Mouse (Mus musculus) neural tube, embryonic 12.5 days (tissue): ENCODE results near the gene Dnaaf1. TPM values are rescaled to one million over a fixed set of nuclear protein-coding genes. Genes with fewer than 3 reads are reported as not detected.
A peak's percentile ranks its signal among the peaks of the same experiment; 100 is the strongest.

Experiments
- ATAC-seq: fragments of 200-750 bp; cut with Nextera tagmentation; 2 replicates; pipeline ENCODE4 v1.8.0; 2017; ENCODE audit warnings: low read depth, mild to moderate bottlenecking, moderate TSS enrichment, moderate library complexity; ENCODE audit not compliant: low FRiP score
- H3K27ac ChIP-seq: fragments of 300-500 bp; sonication (generic); 2 replicates; pipeline ENCODE4 v1.5.1; 2016
- H3K27me3 ChIP-seq: fragments of 300-500 bp; sonication (generic); replicated peaks from 2 replicates; pipeline ENCODE4 v1.6.1; 2016; ENCODE audit warnings: mild to moderate bottlenecking
- H3K36me3 ChIP-seq: fragments of 300-500 bp; sonication (generic); 2 replicates; pipeline ENCODE4 v1.6.1; 2016; ENCODE audit warnings: mild to moderate bottlenecking
- H3K4me1 ChIP-seq: fragments of 300-500 bp; sonication (generic); 2 replicates; pipeline ENCODE4 v1.6.1; 2016
- H3K4me2 ChIP-seq: fragments of 300-500 bp; sonication (generic); replicated peaks from 2 replicates; pipeline ENCODE4 v1.6.1; 2016; ENCODE audit warnings: mild to moderate bottlenecking
- H3K4me3 ChIP-seq: fragments of 300-500 bp; sonication (generic); 2 replicates; pipeline ENCODE4 v1.5.1; 2016
- H3K9ac ChIP-seq: fragments of 300-500 bp; sonication (generic); 2 replicates; pipeline ENCODE4 v1.6.1; 2016; ENCODE audit warnings: mild to moderate bottlenecking
- H3K9me3 ChIP-seq: fragments of 300-500 bp; sonication (generic); 2 replicates; pipeline ENCODE4 v1.6.1; 2016; ENCODE audit warnings: mild to moderate bottlenecking
- WGBS: fragments of 180-500 bp; shearing (Covaris S2); methylation state at CpG from one replicate; pipeline ENCODE4 v1.1.7; 2016; 5-methylcytosine and 5-hydroxymethylcytosine counted together
- polyA plus RNA-seq: library from polyadenylated mRNA; unstranded; fragments of >200 nt; fragmentation: Nextera tagmentation; extraction: Ambion mirVana; gene quantifications from 2 replicates; pipeline ENCODE4 v1.2.1, GENCODE M21; 2016

Gene Dnaaf1
- polyA plus RNA-seq, 1 experiment from 2014 or later = 0.08 TPM

- Histone ChIP-seq H3K4me3 (no peak overlapping the region), H3K27ac (no peak overlapping the region), H3K9me3 (no peaks in the 10 kb centered on the region), H3K4me2 (no peak overlapping the region), H3K27me3 (peaks cover 5% of the 10 kb centered on the region; the same call in 1 of the 2 replicates), H3K4me1 (peaks cover 10% of the 10 kb centered on the region), H3K36me3 (no peaks in the 10 kb centered on the region), H3K9ac (no peak overlapping the region)
- WGBS = 39% methylated on average over 13 of the region's 13 CpGs
- no peak for ATAC-seq
Observed at GRCm38 (mm10) chr8:119579096-119579495, 4.1 kb downstream of the Dnaaf1 start.

GRCm38 (mm10) chr8:119580441-119581161 is 5.6 kb downstream of the Dnaaf1 start:
- WGBS = 81% methylated on average over 5 of the region's 5 CpGs
- no peak overlapping the region for H3K9ac ChIP-seq
- H3K4me1 ChIP-seq = 0 out of 2 replicates have a peak, but pooled peaks cover under 1% of the 10 kb centered on the region
- no peak for ATAC-seq
- peaks cover 5% of the 10 kb centered on the region; the same call in 1 of the 2 replicates for H3K27me3 ChIP-seq
- H3K27ac ChIP-seq = no peak overlapping the region
- no peaks in the 10 kb centered on the region for H3K9me3 ChIP-seq
- no peak overlapping the region for H3K4me3 ChIP-seq
- no peak overlapping the region for H3K4me2 ChIP-seq
- H3K36me3 ChIP-seq = no peaks in the 10 kb centered on the region

- Histone ChIP-seq H3K4me1 (peaks cover 4% of the 10 kb centered on the region; the same call in 1 of the 2 replicates), H3K4me3 (peak overlapping the region; percentile 18; the same call in 1 of the 2 replicates), H3K9me3 (no peaks in the 10 kb centered on the region), H3K27ac (no peak overlapping the region), H3K4me2 (peak overlapping the region; percentile 58), H3K9ac (0 out of 2 replicates have a peak overlapping the region, but pooled peaks have one; percentile 44), H3K36me3 (no peaks in the 10 kb centered on the region), H3K27me3 (0 out of 2 replicates have a peak, but pooled peaks cover 4% of the 10 kb centered on the region)
- 20% methylated on average over 23 of the region's 24 CpGs for WGBS
- no peak for ATAC-seq
Observed at GRCm38 (mm10) chr8:119585901-119586300, 10.9 kb downstream of the Dnaaf1 start.

GRCm38 (mm10) chr8:119588321-119588720 is 13.3 kb downstream of the Dnaaf1 start:
- Histone ChIP-seq H3K9ac (no peak overlapping the region), H3K9me3 (no peaks in the 10 kb centered on the region), H3K4me3 (no peak overlapping the region), H3K36me3 (no peaks in the 10 kb centered on the region), H3K27ac (no peak overlapping the region), H3K4me2 (no peak overlapping the region), H3K27me3 (0 out of 2 replicates have a peak, but pooled peaks cover 4% of the 10 kb centered on the region), H3K4me1 (peaks cover 4% of the 10 kb centered on the region; the same call in 1 of the 2 replicates)
- no peak for ATAC-seq
- 67% methylated on average over 4 of the region's 4 CpGs for WGBS

- Histone ChIP-seq H3K36me3 (no peaks in the 10 kb centered on the region), H3K27ac (no peak overlapping the region), H3K4me2 (no peak overlapping the region), H3K9ac (no peak overlapping the region), H3K9me3 (no peaks in the 10 kb centered on the region), H3K27me3 (0 out of 2 replicates have a peak, but pooled peaks cover 4% of the 10 kb centered on the region), H3K4me1 (peaks cover 4% of the 10 kb centered on the region; the same call in 1 of the 2 replicates), H3K4me3 (no peak overlapping the region)
- ATAC-seq = no peak
- 18% methylated on average over 10 of the region's 10 CpGs for WGBS
Observed at GRCm38 (mm10) chr8:119588844-119589243, 13.8 kb downstream of the Dnaaf1 start.

- Histone ChIP-seq H3K9me3 (no peaks in the 10 kb centered on the region), H3K27ac (no peak overlapping the region), H3K4me2 (no peak overlapping the region), H3K4me3 (no peak overlapping the region), H3K4me1 (peaks cover 9% of the 10 kb centered on the region), H3K36me3 (no peaks in the 10 kb centered on the region), H3K9ac (no peak overlapping the region), H3K27me3 (0 out of 2 replicates have a peak, but pooled peaks cover 4% of the 10 kb centered on the region)
- WGBS = 88% methylated on average over 14 of the region's 14 CpGs
- ATAC-seq = no peak
Observed at GRCm38 (mm10) chr8:119590348-119590747, 15.3 kb downstream of the Dnaaf1 start.

GRCm38 (mm10) chr8:119591456-119591855 is 16.4 kb downstream of the Dnaaf1 start:
- 91% methylated on average over 7 of the region's 7 CpGs for WGBS
- no peak overlapping the region for H3K27ac ChIP-seq
- H3K4me1 ChIP-seq = peaks cover 6% of the 10 kb centered on the region; the same call in 1 of the 2 replicates

GRCm38 (mm10) chr8:119603771-119604170 is 28.7 kb downstream of the Dnaaf1 start:
- ATAC-seq = no peak
- no peak overlapping the region for H3K27ac ChIP-seq
- H3K36me3 ChIP-seq = peaks cover 39% of the 10 kb centered on the region
- no peaks in the 10 kb centered on the region for H3K27me3 ChIP-seq
- H3K4me3 ChIP-seq = peak overlapping the region; percentile 67; the same call in 1 of the 2 replicates
- WGBS = 91% methylated on average over 4 of the region's 4 CpGs
- peaks cover 12% of the 10 kb centered on the region for H3K4me1 ChIP-seq
- no peaks in the 10 kb centered on the region for H3K9me3 ChIP-seq
- H3K9ac ChIP-seq = peak overlapping the region; percentile 70
- H3K4me2 ChIP-seq = peak overlapping the region; percentile 91

More at GRCm38 (mm10) chr8:119591456-119591855, 16.4 kb downstream of the Dnaaf1 start:
- H3K4me3 ChIP-seq = no peak overlapping the region
- no peaks in the 10 kb centered on the region for H3K9me3 ChIP-seq
- H3K36me3 ChIP-seq = peaks cover under 1% of the 10 kb centered on the region; the same call in 1 of the 2 replicates
- H3K9ac ChIP-seq = no peak overlapping the region
- ATAC-seq = no peak
- H3K4me2 ChIP-seq = no peak overlapping the region
- H3K27me3 ChIP-seq = no peaks in the 10 kb centered on the region

GRCm38 (mm10) chr8:119604398-119604803 is 29.4 kb downstream of the Dnaaf1 start:
- Histone ChIP-seq H3K36me3 (peaks cover 33% of the 10 kb centered on the region), H3K9ac (peak overlapping the region; percentile 70), H3K4me2 (peak overlapping the region; percentile 91), H3K27ac (no peak overlapping the region), H3K27me3 (no peaks in the 10 kb centered on the region), H3K4me1 (peaks cover 12% of the 10 kb centered on the region), H3K9me3 (0 out of 2 replicates have a peak, but pooled peaks cover 4% of the 10 kb centered on the region), H3K4me3 (peak overlapping the region; percentile 67)
- peak; percentile 35; the same call in 1 of the 2 replicates for ATAC-seq
- 41% methylated on average over 12 of the region's 12 CpGs for WGBS

GRCm38 (mm10) chr8:119604996-119605395 is 30.0 kb downstream of the Dnaaf1 start, which contains the start of gene Taf1c:
TSS of gene Taf1c (minus strand) at chr8:119605222.
- H3K4me2 ChIP-seq = peak within 1 kb of the TSS; percentile 91
- H3K36me3 ChIP-seq = peaks cover 27% of the 10 kb centered on the region
- H3K27me3 ChIP-seq = no peaks in the 10 kb centered on the region
- no peak within 1 kb of the TSS for H3K27ac ChIP-seq
- under 1% methylated on average over 23 of the region's 23 CpGs for WGBS
- peak; percentile 80; the same call in 1 of the 2 replicates for ATAC-seq
- H3K4me1 ChIP-seq = peaks cover 12% of the 10 kb centered on the region
- H3K4me3 ChIP-seq = peak within 1 kb of the TSS; percentile 67
- H3K9ac ChIP-seq = peak within 1 kb of the TSS; percentile 70
- H3K9me3 ChIP-seq = 0 out of 2 replicates have a peak, but pooled peaks cover 4% of the 10 kb centered on the region

- Histone ChIP-seq H3K4me3 (no peak overlapping the region), H3K9me3 (0 out of 2 replicates have a peak, but pooled peaks cover 4% of the 10 kb centered on the region), H3K4me1 (peaks cover 12% of the 10 kb centered on the region), H3K27ac (no peak overlapping the region), H3K9ac (no peak overlapping the region), H3K27me3 (no peaks in the 10 kb centered on the region), H3K4me2 (no peak overlapping the region), H3K36me3 (peaks cover 14% of the 10 kb centered on the region)
- no peak for ATAC-seq
- 76% methylated on average over 2 of the region's 2 CpGs for WGBS
Observed at GRCm38 (mm10) chr8:119606224-119606623, 31.2 kb downstream of the Dnaaf1 start.

- WGBS = 85% methylated on average over 26 of the region's 26 CpGs
- Histone ChIP-seq H3K9me3 (0 out of 2 replicates have a peak, but pooled peaks cover 4% of the 10 kb centered on the region), H3K27me3 (no peaks in the 10 kb centered on the region), H3K4me3 (no peak within 1 kb of the TSS), H3K4me2 (no peak within 1 kb of the TSS), H3K36me3 (no peaks in the 10 kb centered on the region), H3K27ac (no peak within 1 kb of the TSS), H3K4me1 (no peaks in the 10 kb centered on the region), H3K9ac (0 out of 2 replicates have a peak within 1 kb of the TSS, but pooled peaks have one; percentile 8)
- ATAC-seq = no peak
Observed at GRCm38 (mm10) chr8:119612471-119612870, 37.4 kb downstream of the Dnaaf1 start, which contains the start of gene Adad2. TSS of gene Adad2 (plus strand) at chr8:119612747.
